Mouse (Mus musculus) limb, embryonic 15.5 days (tissue): Measurements from ENCODE around the gene Clybl. TPM values are rescaled to one million over a fixed set of nuclear protein-coding genes. Genes with fewer than 3 reads are reported as not detected.

Source experiments
- ATAC-seq: fragments of 200-750 bp; cut with Nextera tagmentation; 2 replicates; pipeline ENCODE4 v1.8.0; 2017; ENCODE audit warnings: low read depth, moderate TSS enrichment; ENCODE audit not compliant: insufficient number of reproducible peaks, low FRiP score, low TSS enrichment
- H3K27ac ChIP-seq: fragments of 300-500 bp; sonication (generic); 2 replicates; pipeline ENCODE4 v1.5.1; 2015; ENCODE audit warnings: moderate library complexity, mild to moderate bottlenecking, inconsistent platforms
- H3K27me3 ChIP-seq: fragments of 300-500 bp; sonication (generic); 2 replicates; pipeline ENCODE4 v1.6.1; 2015; ENCODE audit warnings: inconsistent platforms
- H3K36me3 ChIP-seq: fragments of 300-500 bp; sonication (generic); 2 replicates; pipeline ENCODE4 v1.6.1; 2015; ENCODE audit warnings: inconsistent platforms
- H3K4me1 ChIP-seq: fragments of 300-500 bp; sonication (generic); 2 replicates; pipeline ENCODE4 v1.6.1; 2015; ENCODE audit warnings: inconsistent platforms
- H3K4me2 ChIP-seq: fragments of 300-500 bp; sonication (generic); 2 replicates; pipeline ENCODE4 v1.6.1; 2015; ENCODE audit warnings: mild to moderate bottlenecking, inconsistent platforms
- H3K4me3 ChIP-seq: fragments of 300-500 bp; sonication (generic); 2 replicates; pipeline ENCODE4 v1.5.1; 2015; ENCODE audit warnings: mild to moderate bottlenecking, inconsistent platforms
- H3K9ac ChIP-seq: fragments of 300-500 bp; sonication (generic); 2 replicates; pipeline ENCODE4 v1.6.1; 2015; ENCODE audit warnings: inconsistent platforms
- H3K9me3 ChIP-seq: fragments of 300-500 bp; sonication (generic); 2 replicates; pipeline ENCODE4 v1.6.1; 2016; ENCODE audit warnings: inconsistent platforms
- WGBS: fragments of 180-500 bp; shearing (Covaris S2); methylation state at CpG from one replicate; pipeline ENCODE4 v1.1.7; 2015; 5-methylcytosine and 5-hydroxymethylcytosine counted together
- polyA plus RNA-seq: library from polyadenylated mRNA; unstranded; fragments of >200 nt; fragmentation: Nextera tagmentation; extraction: Ambion mirVana; gene quantifications from 2 replicates; pipeline ENCODE4 v1.2.1, GENCODE M21; 2015

Gene Clybl
- polyA plus RNA-seq, 1 experiment from 2014 or later, result 19.0 TPM

GRCm38 (mm10) chr14:122256261-122256634 lies 74.7 kb downstream of the Clybl start:
- 15% methylated on average over 8 of the region's 8 CpGs for WGBS
- Histone ChIP-seq H3K9me3 (no peaks in the 10 kb centered on the region), H3K27me3 (peaks cover 61% of the 10 kb centered on the region), H3K36me3 (no peaks in the 10 kb centered on the region), H3K4me3 (no peak overlapping the region), H3K9ac (no peak overlapping the region), H3K4me2 (no peak overlapping the region), H3K27ac (no peak overlapping the region), H3K4me1 (0 out of 2 replicates have a peak, but pooled peaks cover 5% of the 10 kb centered on the region)
- ATAC-seq, result no peak

- H3K9ac ChIP-seq, result no peak overlapping the region
- H3K27ac ChIP-seq, result no peak overlapping the region
- H3K36me3 ChIP-seq, result no peaks in the 10 kb centered on the region
- 0 out of 2 replicates have a peak, but pooled peaks cover 5% of the 10 kb centered on the region for H3K4me1 ChIP-seq
- no peak overlapping the region for H3K4me3 ChIP-seq
- H3K9me3 ChIP-seq, result no peaks in the 10 kb centered on the region
- 36% methylated on average over 5 of the region's 5 CpGs for WGBS
- no peak overlapping the region for H3K4me2 ChIP-seq
- H3K27me3 ChIP-seq, result peaks cover 67% of the 10 kb centered on the region
- ATAC-seq, result no peak
Measured at GRCm38 (mm10) chr14:122258297-122258696, 76.8 kb downstream of the Clybl start.

DNA sequence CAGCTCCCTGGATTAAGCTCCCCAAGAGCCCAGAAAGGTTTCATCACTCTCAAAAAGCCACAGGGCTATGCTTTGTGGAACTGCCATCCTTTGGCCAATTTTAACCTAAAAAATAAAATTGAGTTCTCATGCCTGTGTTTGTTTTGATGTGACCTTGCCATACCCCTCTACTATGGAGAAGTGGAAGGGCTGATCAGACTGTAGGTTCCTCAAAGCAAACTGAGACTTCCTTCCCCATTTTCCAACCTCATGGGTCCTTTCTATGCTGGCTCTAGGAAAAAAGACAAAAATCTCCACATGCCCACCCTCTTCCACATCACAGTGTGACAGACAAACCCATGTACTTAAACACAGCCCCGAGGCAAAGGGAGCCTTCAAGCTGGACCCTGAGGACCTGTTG lies 79.7 kb downstream of the Clybl start:
- no peak overlapping the region for H3K9ac ChIP-seq
- no peak overlapping the region for H3K4me2 ChIP-seq
- no peaks in the 10 kb centered on the region for H3K36me3 ChIP-seq
- no peak overlapping the region for H3K27ac ChIP-seq
- H3K9me3 ChIP-seq, result no peaks in the 10 kb centered on the region
- no peak for ATAC-seq
- WGBS, result 82% methylated on average over 1 of the region's 1 CpGs
- H3K4me3 ChIP-seq, result no peak overlapping the region
- H3K27me3 ChIP-seq, result peaks cover 46% of the 10 kb centered on the region
- no peaks in the 10 kb centered on the region for H3K4me1 ChIP-seq

GRCm38 (mm10) chr14:122262851-122263659 lies 81.6 kb downstream of the Clybl start:
- Histone ChIP-seq H3K36me3 (no peaks in the 10 kb centered on the region), H3K9me3 (no peaks in the 10 kb centered on the region), H3K27ac (no peak overlapping the region), H3K4me1 (no peaks in the 10 kb centered on the region), H3K4me2 (no peak overlapping the region), H3K4me3 (no peak overlapping the region), H3K27me3 (peaks cover 31% of the 10 kb centered on the region), H3K9ac (no peak overlapping the region)
- ATAC-seq, result no peak
- WGBS, result 29% methylated on average over 16 of the region's 16 CpGs

GRCm38 (mm10) chr14:122265214-122265613 lies 83.7 kb downstream of the Clybl start:
- ATAC-seq, result no peak
- H3K27ac ChIP-seq, result no peak overlapping the region
- H3K36me3 ChIP-seq, result no peaks in the 10 kb centered on the region
- no peak overlapping the region for H3K4me3 ChIP-seq
- peaks cover 17% of the 10 kb centered on the region for H3K27me3 ChIP-seq
- WGBS, result 51% methylated on average over 7 of the region's 7 CpGs
- H3K4me1 ChIP-seq, result no peaks in the 10 kb centered on the region
- no peaks in the 10 kb centered on the region for H3K9me3 ChIP-seq
- no peak overlapping the region for H3K4me2 ChIP-seq
- no peak overlapping the region for H3K9ac ChIP-seq

GRCm38 (mm10) chr14:122267590-122267989 lies 86.1 kb downstream of the Clybl start:
- WGBS, result 36% methylated on average over 4 of the region's 4 CpGs
- no peak overlapping the region for H3K27ac ChIP-seq
- no peak for ATAC-seq

DNA sequence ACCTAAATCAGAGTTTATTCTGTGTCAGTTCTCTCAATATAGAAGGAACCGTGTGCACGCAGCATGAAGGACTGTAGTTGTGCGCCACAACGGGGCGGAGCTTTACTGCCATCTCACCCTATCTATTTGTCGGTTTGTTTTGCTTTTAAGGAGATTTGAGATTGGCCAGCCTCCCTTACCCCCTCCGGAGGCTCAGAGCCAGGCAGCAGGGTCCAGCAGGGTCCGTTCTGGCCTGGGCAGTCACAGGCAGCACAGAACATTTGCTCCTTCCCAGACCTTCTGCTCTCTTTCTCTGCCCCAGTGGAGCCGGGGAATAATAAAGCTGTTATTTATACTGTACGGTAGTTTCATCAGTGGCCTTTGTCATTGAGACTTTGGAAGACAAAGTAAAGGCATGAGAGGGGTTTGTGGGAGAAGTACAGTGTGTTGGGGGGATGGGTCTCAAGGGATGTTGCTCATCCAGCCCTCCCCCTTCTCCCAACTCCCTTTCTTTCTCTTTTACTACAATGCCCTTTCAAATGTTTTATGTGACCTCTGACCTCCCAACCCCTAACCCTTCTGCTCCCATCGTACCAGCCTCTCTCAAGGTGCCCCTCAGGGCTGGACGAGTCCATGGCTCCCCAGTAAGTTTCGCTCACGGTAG lies 89.7 kb downstream of the Clybl start:
- H3K9ac ChIP-seq, result no peak overlapping the region
- no peaks in the 10 kb centered on the region for H3K9me3 ChIP-seq
- H3K4me2 ChIP-seq, result no peak overlapping the region
- WGBS, result 43% methylated on average over 14 of the region's 14 CpGs
- no peaks in the 10 kb centered on the region for H3K27me3 ChIP-seq
- peaks cover 3% of the 10 kb centered on the region; the same call in 1 of the 2 replicates for H3K4me1 ChIP-seq
- H3K36me3 ChIP-seq, result no peaks in the 10 kb centered on the region
- H3K4me3 ChIP-seq, result no peak overlapping the region
- no peak for ATAC-seq
- no peak overlapping the region for H3K27ac ChIP-seq

More at GRCm38 (mm10) chr14:122267590-122267989, 86.1 kb downstream of the Clybl start:
- H3K4me1 ChIP-seq, result peaks cover 3% of the 10 kb centered on the region; the same call in 1 of the 2 replicates
- H3K4me3 ChIP-seq, result no peak overlapping the region
- peaks cover 8% of the 10 kb centered on the region; the same call in 1 of the 2 replicates for H3K27me3 ChIP-seq
- H3K36me3 ChIP-seq, result no peaks in the 10 kb centered on the region
- no peak overlapping the region for H3K9ac ChIP-seq
- no peak overlapping the region for H3K4me2 ChIP-seq
- H3K9me3 ChIP-seq, result no peaks in the 10 kb centered on the region

- Histone ChIP-seq H3K9me3 (no peaks in the 10 kb centered on the region), H3K36me3 (no peaks in the 10 kb centered on the region), H3K4me1 (peaks cover 2% of the 10 kb centered on the region; the same call in 1 of the 2 replicates), H3K27ac (no peak overlapping the region), H3K27me3 (peaks cover 17% of the 10 kb centered on the region), H3K4me2 (no peak overlapping the region), H3K4me3 (no peak overlapping the region), H3K9ac (no peak overlapping the region)
- 96% methylated on average over 8 of the region's 8 CpGs for WGBS
- ATAC-seq, result no peak
Measured at GRCm38 (mm10) chr14:122277142-122277541, 95.6 kb downstream of the Clybl start.

GRCm38 (mm10) chr14:122279462-122280308 lies 98.2 kb downstream of the Clybl start:
- WGBS, result 68% methylated on average over 16 of the region's 16 CpGs
- ATAC-seq, result no peak
- Histone ChIP-seq H3K27me3 (peaks cover 19% of the 10 kb centered on the region), H3K36me3 (no peaks in the 10 kb centered on the region), H3K9me3 (no peaks in the 10 kb centered on the region), H3K4me1 (no peaks in the 10 kb centered on the region), H3K4me2 (no peak overlapping the region), H3K27ac (no peak overlapping the region), H3K4me3 (no peak overlapping the region), H3K9ac (no peak overlapping the region)

- no peak for ATAC-seq
- Histone ChIP-seq H3K4me2 (no peak overlapping the region), H3K27me3 (peaks cover 19% of the 10 kb centered on the region), H3K9me3 (no peaks in the 10 kb centered on the region), H3K4me1 (no peaks in the 10 kb centered on the region), H3K36me3 (no peaks in the 10 kb centered on the region), H3K27ac (no peak overlapping the region), H3K4me3 (no peak overlapping the region), H3K9ac (no peak overlapping the region)
- WGBS, result 43% methylated on average over 21 of the region's 21 CpGs
Measured at GRCm38 (mm10) chr14:122280309-122281071, 99.0 kb downstream of the Clybl start.

GRCm38 (mm10) chr14:122281072-122281634 lies 99.6 kb downstream of the Clybl start:
- Histone ChIP-seq H3K36me3 (no peaks in the 10 kb centered on the region), H3K27me3 (peaks cover 19% of the 10 kb centered on the region), H3K4me2 (no peak overlapping the region), H3K4me3 (no peak overlapping the region), H3K9ac (no peak overlapping the region), H3K27ac (no peak overlapping the region), H3K4me1 (no peaks in the 10 kb centered on the region), H3K9me3 (no peaks in the 10 kb centered on the region)
- ATAC-seq, result no peak
- 46% methylated on average over 9 of the region's 9 CpGs for WGBS
